Mouse (Mus musculus): ENCODE measurements around the gene Paox. TPM values are rescaled to one million over a fixed set of nuclear protein-coding genes. Genes with fewer than 3 reads are reported as not detected.

Gene Paox
- 5.1 and 5.3 TPM in 2 replicates for polyA plus RNA-seq (2012; rRNA removed)

GRCm38 (mm10) chr7:140115583-140116328, at the start of gene Paox:
TSS of gene Paox (plus strand) at chr7:140115799.

GRCm38 (mm10) chr7:140082242-140082678, 33.3 kb upstream of the Paox start, which contains the start of gene Caly:
TSS of gene Caly (minus strand) at chr7:140082548.

GRCm38 (mm10) chr7:140092924-140093528, 22.6 kb upstream of the Paox start, which contains the start of gene Prap1:
TSS of gene Prap1 (plus strand) at chr7:140093395.

GRCm38 (mm10) chr7:140101993-140102860, 13.4 kb upstream of the Paox start, which contains the start of gene Fuom:
TSS of gene Fuom (minus strand) at chr7:140102441.

GRCm38 (mm10) chr7:140116329-140117054, 893 bp downstream of the Paox start, which contains the start of gene Echs1:
TSS of gene Echs1 (minus strand) at chr7:140116476.

GRCm38 (mm10) chr7:140137135-140138020, 21.8 kb downstream of the Paox start, which contains the start of gene Mtg1:
TSS of gene Mtg1 (plus strand) at chr7:140137564.

GRCm38 (mm10) chr7:140154218-140154927, 38.8 kb downstream of the Paox start, which contains the start of gene Sprn:
TSS of gene Sprn (minus strand) at chr7:140154877.

GRCm38 (mm10) chr7:140164664-140165063, 49.1 kb downstream of the Paox start, which contains the start of gene Olfr522:
TSS of gene Olfr522 (minus strand) at chr7:140164764.

GRCm38 (mm10) chr7:140172936-140173335, 57.3 kb downstream of the Paox start, which contains the start of gene Olfr523:
TSS of gene Olfr523 (plus strand) at chr7:140173217.

Other genes with a start within 250 kb of the Paox start
- 27.3 and 29.5 TPM in 2 replicates for gene Kndc1, start 221.1 kb upstream of the Paox start, polyA plus RNA-seq (2012; rRNA removed)
- not detected in 2 replicates for gene Utf1, start 172.0 kb upstream of the Paox start, polyA plus RNA-seq (2012; rRNA removed)
- 0.93 and 0.99 TPM in 2 replicates for gene 6430531B16Rik, start 137.0 kb upstream of the Paox start, polyA plus RNA-seq (2012; rRNA removed)
- gene Adam8, start 123.2 kb upstream of the Paox start, polyA plus RNA-seq (2012; rRNA removed) = 8.9 and 10.1 TPM in 2 replicates
- gene Zfp511, start 79.4 kb upstream of the Paox start, polyA plus RNA-seq (2012; rRNA removed) = 82.2 and 96.6 TPM in 2 replicates
- gene Tubgcp2, start 79.1 kb upstream of the Paox start, polyA plus RNA-seq (2012; rRNA removed) = 63.0 and 67.3 TPM in 2 replicates
- 0.57 and 0.93 TPM in 2 replicates for gene Msx3, start 66.7 kb upstream of the Paox start, polyA plus RNA-seq (2012; rRNA removed)
- 359 and 381 TPM in 2 replicates for gene Caly, start 33.3 kb upstream of the Paox start, polyA plus RNA-seq (2012; rRNA removed)
- gene Prap1, start 22.4 kb upstream of the Paox start, polyA plus RNA-seq (2012; rRNA removed) = 0.47 TPM in 1 of 2 replicates, not detected in the other
- gene Fuom, start 13.4 kb upstream of the Paox start, polyA plus RNA-seq (2012; rRNA removed) = 27.2 and 32.8 TPM in 2 replicates
- gene Echs1, start 677 bp downstream of the Paox start, polyA plus RNA-seq (2012; rRNA removed) = 84.5 and 97.6 TPM in 2 replicates
- gene Mtg1, start 21.8 kb downstream of the Paox start, polyA plus RNA-seq (2012; rRNA removed) = 36.5 and 42.2 TPM in 2 replicates
- 29.5 and 33.1 TPM in 2 replicates for gene Sprn, start 39.1 kb downstream of the Paox start, polyA plus RNA-seq (2012; rRNA removed)
- not detected in 2 replicates for gene Olfr522, start 49.0 kb downstream of the Paox start, polyA plus RNA-seq (2012; rRNA removed)
- gene Olfr523, start 57.4 kb downstream of the Paox start, polyA plus RNA-seq (2012; rRNA removed) = not detected in 2 replicates
- not detected in 2 replicates for gene Olfr524, start 90.2 kb downstream of the Paox start, polyA plus RNA-seq (2012; rRNA removed)
- gene Cd163l1, start 102.5 kb downstream of the Paox start, polyA plus RNA-seq (2012; rRNA removed) = 0.13 TPM in 1 of 2 replicates, not detected in the other
- 0.08 TPM in 1 of 2 replicates, not detected in the other for gene 5830411N06Rik, start 131.5 kb downstream of the Paox start, polyA plus RNA-seq (2012; rRNA removed)
- gene Olfr525, start 205.1 kb downstream of the Paox start, polyA plus RNA-seq (2012; rRNA removed) = not detected in 2 replicates
- gene Olfr527, start 218.2 kb downstream of the Paox start, polyA plus RNA-seq (2012; rRNA removed) = not detected in 2 replicates
- gene Olfr60, start 245.9 kb downstream of the Paox start, polyA plus RNA-seq (2012; rRNA removed) = not detected in 2 replicates